Mouse (Mus musculus) hindbrain, embryonic 11.5 days (tissue): ENCODE data around the gene Zdhhc14. TPM values are rescaled to one million over a fixed set of nuclear protein-coding genes. Genes with fewer than 3 reads are reported as not detected.
A peak's percentile ranks its signal among the peaks of the same experiment; 100 is the strongest.

Experiments
- ATAC-seq: fragments of 200-750 bp; cut with Nextera tagmentation; 2 replicates; pipeline ENCODE4 v1.8.0; 2017; ENCODE audit warnings: mild to moderate bottlenecking, moderate TSS enrichment, moderate library complexity; ENCODE audit not compliant: low FRiP score
- DNase-seq: peaks from one replicate; pipeline ENCODE4 v3.0.0-alpha.2; 2015; ENCODE audit warnings: low spot score
- H3K27ac ChIP-seq: fragments of 300-500 bp; sonication (generic); 2 replicates; pipeline ENCODE4 v1.5.1; 2014; ENCODE audit warnings: mild to moderate bottlenecking, low read depth, low read length
- H3K27me3 ChIP-seq: fragments of 300-500 bp; sonication (generic); 2 replicates; pipeline ENCODE4 v1.6.1; 2014; ENCODE audit warnings: mild to moderate bottlenecking, low read length, moderate library complexity, mixed read lengths; ENCODE audit not compliant: control insufficient read depth, insufficient read depth
- H3K36me3 ChIP-seq: fragments of 300-500 bp; sonication (generic); 2 replicates; pipeline ENCODE4 v1.6.1; 2014; ENCODE audit warnings: mild to moderate bottlenecking, low read length, moderate library complexity, mixed read lengths; ENCODE audit not compliant: control insufficient read depth, insufficient read depth
- H3K4me1 ChIP-seq: fragments of 300-500 bp; sonication (generic); replicated peaks from 2 replicates; pipeline ENCODE4 v1.6.1; 2014; ENCODE audit warnings: low read length, mixed read lengths; ENCODE audit not compliant: control insufficient read depth, insufficient read depth
- H3K4me2 ChIP-seq: fragments of 300-500 bp; sonication (generic); replicated peaks from 2 replicates; pipeline ENCODE4 v1.6.1; 2014; ENCODE audit warnings: mild to moderate bottlenecking, low read depth, low read length
- H3K4me3 ChIP-seq: fragments of 300-500 bp; sonication (generic); 2 replicates; pipeline ENCODE4 v1.5.1; 2014; ENCODE audit warnings: low read depth, low read length
- H3K9ac ChIP-seq: fragments of 300-500 bp; sonication (generic); 2 replicates; pipeline ENCODE4 v1.6.1; 2014; ENCODE audit warnings: low read depth, low read length
- H3K9me3 ChIP-seq: fragments of 300-500 bp; sonication (generic); 2 replicates; pipeline ENCODE4 v1.6.1; 2016; ENCODE audit warnings: low read length; ENCODE audit not compliant: control insufficient read depth
- WGBS: fragments of 180-500 bp; shearing (Covaris S2); extraction: QIAGEN DNeasy Blood & Tissue Kit; methylation state at CpG from one replicate; pipeline ENCODE4 v1.1.7; 2014; 5-methylcytosine and 5-hydroxymethylcytosine counted together
- polyA plus RNA-seq: library from polyadenylated mRNA; unstranded; fragments of >200 nt; fragmentation: Nextera tagmentation; extraction: Ambion mirVana; gene quantifications from 2 replicates; pipeline ENCODE4 v1.2.1, GENCODE M21; 2014

Zdhhc14 gene
- polyA plus RNA-seq, 1 experiment from 2014 or later, result 2.6 TPM

DNA sequence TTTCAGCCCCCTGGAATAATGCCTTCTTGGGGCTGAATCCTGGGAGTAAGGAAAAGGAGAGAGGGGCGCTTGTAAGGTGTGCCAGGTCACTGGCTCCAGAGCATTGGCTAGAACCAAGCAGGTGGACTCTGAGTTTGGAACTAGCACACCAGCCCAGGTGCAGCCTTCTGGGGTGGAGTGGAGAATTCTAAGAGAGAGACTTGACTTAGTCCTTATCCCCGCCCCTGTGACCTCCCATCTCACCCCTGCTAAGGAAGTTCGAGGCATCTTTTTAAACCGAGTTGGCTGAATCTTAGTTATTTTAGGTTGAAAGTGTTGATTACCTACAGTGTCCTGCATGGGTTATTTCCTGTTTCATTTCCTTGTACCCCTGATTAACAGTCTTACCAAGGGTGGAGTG is 1.5 kb downstream of the Zdhhc14 start:
- peak overlapping the region; percentile 99 for H3K4me2 ChIP-seq

DNA sequence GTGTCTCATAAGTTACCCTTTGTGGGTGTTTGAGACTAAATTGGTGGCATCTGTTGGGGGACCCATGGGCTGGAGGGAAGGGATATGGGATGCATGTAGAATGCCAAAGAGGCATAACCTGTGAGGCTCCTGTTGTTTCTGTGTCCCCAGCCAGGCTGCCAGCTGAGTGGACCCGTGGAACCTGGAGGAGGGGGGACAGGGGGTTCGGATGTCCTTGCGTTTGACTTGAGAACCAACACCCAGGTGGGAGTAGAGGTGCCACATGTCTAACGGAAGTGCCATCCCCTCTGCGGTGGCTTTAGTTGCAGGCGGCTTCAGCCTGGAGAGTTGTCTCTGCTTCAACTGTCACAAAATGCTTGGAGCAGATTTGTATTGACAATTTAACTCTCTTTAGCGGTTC is 2.5 kb downstream of the Zdhhc14 start:
- H3K9me3 ChIP-seq, result no peaks in the 10 kb centered on the region
- no peak for DNase-seq
- H3K4me1 ChIP-seq, result no peaks in the 10 kb centered on the region
- no peak for ATAC-seq
- no peak overlapping the region for H3K4me3 ChIP-seq
- H3K27me3 ChIP-seq, result peaks cover 8% of the 10 kb centered on the region; the same call in 1 of the 2 replicates
- H3K4me2 ChIP-seq, result no peak overlapping the region
- no peak overlapping the region for H3K27ac ChIP-seq
- no peaks in the 10 kb centered on the region for H3K36me3 ChIP-seq
- H3K9ac ChIP-seq, result no peak overlapping the region
- WGBS, result 89% methylated on average over 7 of the region's 7 CpGs

More for the DNA sequence above, 1.5 kb downstream of the Zdhhc14 start:
- Histone ChIP-seq H3K36me3 (no peaks in the 10 kb centered on the region), H3K27ac (no peak overlapping the region), H3K9me3 (no peaks in the 10 kb centered on the region), H3K27me3 (peaks cover 8% of the 10 kb centered on the region; the same call in 1 of the 2 replicates), H3K4me3 (peak overlapping the region; percentile 73), H3K9ac (no peak overlapping the region; the same call in 1 of the 2 replicates), H3K4me1 (no peaks in the 10 kb centered on the region)
- no peak for DNase-seq
- no peak for ATAC-seq
- 31% methylated on average over 4 of the region's 4 CpGs for whole genome bisulfite sequencing

DNA sequence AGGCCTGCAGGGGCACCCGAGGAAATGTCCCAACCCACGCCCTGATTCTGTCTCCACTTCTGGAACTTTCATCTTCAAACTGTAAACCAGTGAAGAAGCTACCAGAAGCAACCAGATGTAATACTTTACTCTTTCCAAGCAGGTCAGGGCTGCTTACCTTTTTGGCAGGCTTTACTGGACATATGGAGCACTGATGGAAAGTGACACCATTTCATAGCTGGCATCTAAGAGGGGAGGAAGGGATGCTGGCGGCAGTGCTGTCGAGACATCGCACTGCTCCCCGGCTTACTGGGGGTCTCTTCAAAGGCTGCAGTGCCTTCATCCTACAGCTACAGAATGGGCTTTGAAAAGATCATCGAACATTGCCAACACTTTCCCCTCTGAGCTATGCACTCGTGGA is 5.3 kb downstream of the Zdhhc14 start:
- Histone ChIP-seq H3K4me1 (no peaks in the 10 kb centered on the region), H3K27me3 (peaks cover 8% of the 10 kb centered on the region; the same call in 1 of the 2 replicates), H3K9me3 (no peaks in the 10 kb centered on the region), H3K4me3 (no peak overlapping the region), H3K36me3 (no peaks in the 10 kb centered on the region), H3K4me2 (no peak overlapping the region), H3K9ac (no peak overlapping the region), H3K27ac (no peak overlapping the region)
- ATAC-seq (no peak), DNase-seq (no peak)
- 87% methylated on average over 8 of the region's 8 CpGs for WGBS

DNA sequence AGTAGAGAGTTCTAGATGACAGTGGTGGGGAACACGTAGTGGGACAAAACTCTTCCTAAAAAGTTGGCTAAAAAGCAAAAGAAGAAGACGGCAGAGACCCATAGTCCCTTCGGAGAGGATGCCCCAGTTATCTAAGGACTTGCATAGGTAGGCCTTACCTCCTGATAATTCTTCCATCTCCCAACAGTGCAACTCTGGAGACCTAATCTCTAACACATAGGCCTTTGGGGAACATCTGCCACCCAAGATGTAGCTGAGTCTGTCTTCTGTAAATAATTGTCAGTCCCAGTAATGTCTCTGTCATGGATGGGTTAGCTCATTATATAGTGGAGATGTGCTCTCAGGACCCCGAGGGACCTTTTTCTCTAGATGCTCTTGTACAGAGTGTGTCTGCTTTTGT is 6.6 kb downstream of the Zdhhc14 start:
- Histone ChIP-seq H3K9ac (no peak overlapping the region), H3K27ac (no peak overlapping the region), H3K4me3 (no peak overlapping the region), H3K4me1 (no peaks in the 10 kb centered on the region), H3K27me3 (peaks cover 4% of the 10 kb centered on the region; the same call in 1 of the 2 replicates), H3K9me3 (no peaks in the 10 kb centered on the region), H3K4me2 (no peak overlapping the region), H3K36me3 (no peaks in the 10 kb centered on the region)
- no peak for ATAC-seq
- no peak for DNase-seq
- 84% methylated on average over 4 of the region's 4 CpGs for WGBS

DNA sequence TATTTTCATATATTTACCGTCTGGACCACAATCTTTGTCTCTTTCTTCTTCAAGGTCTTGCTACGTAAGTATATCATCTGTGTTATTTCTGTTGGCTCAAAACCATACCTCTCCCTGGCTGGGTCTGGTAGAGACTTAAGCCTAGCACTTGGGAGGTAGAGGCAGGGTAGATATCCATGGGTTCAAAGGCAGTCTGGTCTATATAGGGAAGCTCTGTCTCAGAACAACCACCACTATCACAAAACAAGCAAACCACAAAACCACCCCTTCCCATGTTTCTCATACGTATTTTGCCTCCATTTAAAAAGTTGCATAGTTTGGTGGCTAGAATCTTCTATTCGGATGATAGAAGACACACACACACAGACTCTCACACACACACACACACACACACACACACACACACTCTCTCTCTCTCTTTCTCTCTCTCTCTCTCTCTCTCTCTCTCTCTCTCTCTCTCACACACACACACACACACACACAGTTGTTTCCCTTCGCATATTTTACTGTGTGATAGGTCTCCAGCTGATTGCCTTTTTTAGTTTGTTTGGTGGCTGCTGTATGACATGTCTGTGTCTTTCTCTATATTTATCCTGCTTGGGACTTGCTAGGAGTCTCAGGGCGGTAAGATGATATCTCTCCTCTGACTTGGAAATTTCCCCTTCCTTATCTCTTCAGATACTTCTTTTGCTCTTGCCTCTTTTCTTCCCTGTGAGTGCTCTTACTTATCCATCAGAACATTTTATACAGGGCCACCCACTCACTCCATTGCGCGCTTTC is 11.8 kb downstream of the Zdhhc14 start:
- Histone ChIP-seq H3K4me1 (no peaks in the 10 kb centered on the region), H3K9me3 (no peaks in the 10 kb centered on the region), H3K27me3 (no peaks in the 10 kb centered on the region), H3K4me2 (no peak overlapping the region), H3K4me3 (no peak overlapping the region), H3K36me3 (no peaks in the 10 kb centered on the region), H3K9ac (no peak overlapping the region), H3K27ac (no peak overlapping the region)
- DNase-seq (no peak), ATAC-seq (no peak)
- WGBS, result 95% methylated on average over 8 of the region's 8 CpGs

DNA sequence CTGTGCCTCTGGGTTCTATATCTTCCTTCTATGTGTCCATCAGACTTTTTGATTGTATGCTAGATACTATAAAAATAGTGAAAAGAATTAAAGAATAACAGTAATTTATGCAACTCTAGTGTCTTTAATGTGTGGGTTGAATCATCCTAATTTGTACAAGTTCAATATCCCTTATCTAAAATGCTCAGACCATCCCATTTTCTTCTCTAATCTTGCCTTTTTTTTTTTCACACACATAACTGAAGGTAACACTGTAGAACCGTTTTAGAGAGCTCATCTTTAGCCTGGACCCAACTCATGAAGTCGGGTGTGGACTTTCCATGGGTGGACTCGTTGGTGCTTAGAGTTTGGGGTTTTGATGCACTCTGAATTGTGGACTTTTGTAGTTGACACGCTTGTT is 12.6 kb downstream of the Zdhhc14 start:
- H3K4me1 ChIP-seq, result no peaks in the 10 kb centered on the region
- no peaks in the 10 kb centered on the region for H3K9me3 ChIP-seq
- no peaks in the 10 kb centered on the region for H3K27me3 ChIP-seq
- H3K9ac ChIP-seq, result no peak overlapping the region
- no peak overlapping the region for H3K4me3 ChIP-seq
- ATAC-seq (no peak), DNase-seq (no peak)
- H3K4me2 ChIP-seq, result no peak overlapping the region
- no peak overlapping the region for H3K27ac ChIP-seq
- no peaks in the 10 kb centered on the region for H3K36me3 ChIP-seq
- 83% methylated on average over 4 of the region's 4 CpGs for WGBS

DNA sequence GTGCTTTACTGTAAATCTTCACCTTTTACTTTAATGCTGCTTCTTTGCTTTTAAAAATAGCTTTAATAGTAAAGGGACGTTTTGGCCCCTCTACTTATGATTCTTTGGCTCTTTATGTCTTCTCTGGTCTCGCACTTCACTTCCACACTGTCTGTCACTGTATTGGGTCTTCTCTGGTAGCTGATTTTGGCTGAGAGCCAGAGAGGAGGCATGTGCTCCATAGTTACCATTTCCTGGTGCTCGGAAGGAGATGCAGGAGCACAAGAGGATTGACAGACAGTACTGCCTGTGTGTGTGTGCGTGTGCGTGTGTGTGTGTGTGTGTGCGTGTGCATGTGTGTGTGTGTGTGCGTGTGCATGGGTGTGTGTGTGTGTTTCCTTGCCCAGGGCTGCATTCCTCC is 14.2 kb downstream of the Zdhhc14 start:
- Histone ChIP-seq H3K9ac (no peak overlapping the region), H3K4me1 (no peaks in the 10 kb centered on the region), H3K4me3 (no peak overlapping the region), H3K9me3 (no peaks in the 10 kb centered on the region), H3K27ac (no peak overlapping the region), H3K27me3 (no peaks in the 10 kb centered on the region), H3K36me3 (no peaks in the 10 kb centered on the region), H3K4me2 (no peak overlapping the region)
- no peak for DNase-seq
- ATAC-seq, result no peak
- WGBS, result 75% methylated on average over 7 of the region's 7 CpGs

DNA sequence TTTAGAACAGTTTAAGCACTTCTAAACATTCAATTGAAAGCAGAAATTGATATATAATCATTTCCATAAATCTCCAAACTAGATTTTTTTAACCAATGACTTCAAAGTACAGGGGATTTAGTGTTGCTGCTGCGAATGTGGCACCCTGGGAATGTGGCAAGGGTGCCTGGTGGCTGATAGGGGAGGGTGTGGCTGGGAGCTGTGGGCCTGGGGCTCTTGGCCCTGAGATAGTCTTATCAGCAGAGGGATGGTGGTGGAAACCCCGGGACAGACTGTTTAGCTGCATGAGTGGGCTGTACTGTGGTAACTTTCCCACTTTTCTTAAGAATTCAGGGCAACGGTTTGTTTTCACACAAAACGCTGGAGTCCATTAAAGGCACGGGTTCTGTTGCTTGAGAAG is 14.6 kb downstream of the Zdhhc14 start:
- Histone ChIP-seq H3K9ac (no peak overlapping the region), H3K36me3 (no peaks in the 10 kb centered on the region), H3K4me3 (no peak overlapping the region), H3K4me2 (no peak overlapping the region), H3K9me3 (no peaks in the 10 kb centered on the region), H3K4me1 (no peaks in the 10 kb centered on the region), H3K27me3 (no peaks in the 10 kb centered on the region), H3K27ac (no peak overlapping the region)
- ATAC-seq, result no peak
- no peak for DNase-seq
- WGBS, result 77% methylated on average over 5 of the region's 5 CpGs

DNA sequence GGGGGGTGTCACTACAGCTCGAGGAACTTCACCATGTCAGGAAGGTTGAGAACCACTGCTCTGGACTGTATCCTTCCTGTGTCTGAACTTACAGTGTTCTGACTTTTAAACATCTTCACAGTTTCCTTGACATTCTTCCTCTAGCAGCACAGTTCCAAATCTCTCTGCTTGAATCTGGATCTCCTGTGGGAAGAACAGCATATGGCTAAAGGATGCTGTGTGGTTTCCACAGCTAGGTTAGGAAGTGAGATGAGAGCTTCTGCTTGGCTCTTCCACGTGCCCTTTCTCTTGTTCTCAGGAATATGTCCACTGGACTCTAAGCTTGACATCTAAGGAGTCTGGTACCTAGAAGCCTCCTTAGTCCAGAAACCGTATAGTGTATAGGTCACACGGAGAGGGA is 15.7 kb downstream of the Zdhhc14 start:
- WGBS, result 81% methylated on average over 4 of the region's 4 CpGs
- H3K4me1 ChIP-seq, result no peaks in the 10 kb centered on the region
- H3K27ac ChIP-seq, result no peak overlapping the region
- H3K9me3 ChIP-seq, result no peaks in the 10 kb centered on the region
- no peak overlapping the region for H3K4me3 ChIP-seq
- H3K27me3 ChIP-seq, result no peaks in the 10 kb centered on the region
- H3K36me3 ChIP-seq, result no peaks in the 10 kb centered on the region
- DNase-seq (no peak), ATAC-seq (no peak)
- H3K9ac ChIP-seq, result no peak overlapping the region
- H3K4me2 ChIP-seq, result no peak overlapping the region
